Mouse (Mus musculus): ENCODE results near the gene Ifnz.
"Not testable (repeated sequence)": the region's sequence is repeated elsewhere in the genome, so short reads cannot be mapped to it uniquely, and the experiment has no call there.

- TF ChIP-seq GATA1, TAL1 (IDR thresholded peaks at IDR 0.05; ENCODE audit: low read length): not testable (repeated sequence)
These were observed 12.2 kb downstream of the Ifnz start, which contains the start of gene Gm13275 for GRCm38 (mm10) chr4:88793936-88794675.
